Mouse (Mus musculus) heart, embryonic 16.5 days (tissue): ENCODE data around the gene Akr1b10. TPM values are rescaled to one million over a fixed set of nuclear protein-coding genes. Genes with fewer than 3 reads are reported as not detected.
"Not testable (repeated sequence)": the region's sequence is repeated elsewhere in the genome, so short reads cannot be mapped to it uniquely, and the experiment has no call there.

Experiments
- ATAC-seq: fragments of 200-750 bp; cut with Nextera tagmentation; replicated peaks from 2 replicates; pipeline ENCODE4 v1.8.0; 2017; ENCODE audit warnings: moderate number of reproducible peaks; ENCODE audit not compliant: insufficient read depth, low FRiP score; ENCODE audit errors: extremely low read depth
- H3K27ac ChIP-seq: fragments of 300-500 bp; sonication (generic); 2 replicates; pipeline ENCODE4 v1.5.1; 2014; ENCODE audit warnings: mild to moderate bottlenecking, low read length, control low read depth, moderate library complexity
- H3K27me3 ChIP-seq: fragments of 300-500 bp; sonication (generic); 2 replicates; pipeline ENCODE4 v1.6.1; 2014; ENCODE audit warnings: low read length, mixed read lengths; ENCODE audit not compliant: control insufficient read depth, insufficient read depth
- H3K36me3 ChIP-seq: fragments of 300-500 bp; sonication (generic); 2 replicates; pipeline ENCODE4 v1.6.1; 2014; ENCODE audit not compliant: control insufficient read depth, insufficient read depth
- H3K4me1 ChIP-seq: fragments of 300-500 bp; sonication (generic); 2 replicates; pipeline ENCODE4 v1.6.1; 2014; ENCODE audit warnings: low read length, mixed read lengths; ENCODE audit not compliant: control insufficient read depth, insufficient read depth
- H3K4me2 ChIP-seq: fragments of 300-500 bp; sonication (generic); 2 replicates; pipeline ENCODE4 v1.6.1; 2014; ENCODE audit warnings: low read depth, mild to moderate bottlenecking, control low read depth, low read length
- H3K4me3 ChIP-seq: fragments of 300-500 bp; sonication (generic); 2 replicates; pipeline ENCODE4 v1.5.1; 2014; ENCODE audit warnings: mild to moderate bottlenecking, control low read depth, low read length
- H3K9ac ChIP-seq: fragments of 300-500 bp; sonication (generic); 2 replicates; pipeline ENCODE4 v1.6.1; 2014; ENCODE audit warnings: low read length, control low read depth
- H3K9me3 ChIP-seq: fragments of 300-500 bp; sonication (generic); replicated peaks from 2 replicates; pipeline ENCODE4 v1.6.1; 2016; ENCODE audit warnings: low read length; ENCODE audit not compliant: control insufficient read depth
- WGBS: fragments of 180-500 bp; shearing (Covaris S2); extraction: QIAGEN DNeasy Blood & Tissue Kit; methylation state at CpG from one replicate; pipeline ENCODE4 v1.1.7; 2014; 5-methylcytosine and 5-hydroxymethylcytosine counted together
- polyA plus RNA-seq: library from polyadenylated mRNA; unstranded; fragments of >200 nt; fragmentation: Nextera tagmentation; extraction: Ambion mirVana; gene quantifications from 2 replicates; pipeline ENCODE4 v1.2.1, GENCODE M21; 2015

Akr1b10 gene
- polyA plus RNA-seq, 1 experiment from 2014 or later, result 68.3 TPM

DNA sequence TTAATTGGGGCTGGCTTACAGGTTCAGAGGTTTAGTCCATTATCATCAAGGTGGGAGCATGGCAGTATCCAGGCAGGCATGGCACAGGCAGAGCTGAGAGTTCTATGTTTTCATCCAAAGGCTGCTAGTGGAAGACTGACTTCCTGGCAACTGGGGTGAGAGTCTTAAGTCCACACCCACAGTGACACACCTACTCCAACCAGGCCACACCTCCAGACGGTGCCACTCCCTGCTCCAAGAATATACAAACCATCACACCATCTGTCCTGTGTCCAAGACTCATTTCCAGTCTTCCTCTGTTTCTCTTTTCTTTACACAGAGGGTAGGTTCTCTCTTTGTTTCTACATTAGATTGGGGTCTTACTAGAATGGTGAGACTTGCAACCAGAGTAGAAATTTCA is 29.4 kb downstream of the Akr1b10 start:
- H3K4me3 ChIP-seq, H3K4me1 ChIP-seq, H3K27me3 ChIP-seq, H3K4me2 ChIP-seq, H3K9me3 ChIP-seq, H3K36me3 ChIP-seq, ATAC-seq, H3K9ac ChIP-seq, H3K27ac ChIP-seq: not testable (repeated sequence)
- 46% methylated on average over 1 of the region's 1 CpGs for WGBS

DNA sequence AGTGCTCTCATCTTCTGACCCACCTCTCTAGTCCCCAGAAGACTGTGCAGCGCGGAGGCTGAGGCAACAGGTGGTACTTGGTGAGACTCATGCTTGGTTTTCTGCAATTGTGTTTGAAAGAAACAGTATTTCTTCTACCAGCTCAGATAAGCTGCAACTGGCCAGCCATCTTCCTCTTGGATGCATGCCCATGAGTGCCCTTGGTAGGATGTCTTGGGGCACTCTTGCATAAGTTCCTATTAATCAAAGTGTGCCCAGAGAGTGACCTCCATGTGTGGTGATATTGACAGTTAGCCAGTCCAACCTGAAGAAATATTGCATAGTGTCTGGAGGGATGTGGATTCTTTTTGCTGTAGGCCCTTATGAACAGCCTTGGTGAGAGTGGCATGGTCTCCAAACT is 32.5 kb downstream of the Akr1b10 start:
- whole genome bisulfite sequencing, result 95% methylated on average over 2 of the region's 2 CpGs
- Histone ChIP-seq H3K4me1 (no peaks in the 10 kb centered on the region), H3K4me3 (no peak overlapping the region), H3K9ac (no peak overlapping the region), H3K27ac (no peak overlapping the region), H3K27me3 (no peaks in the 10 kb centered on the region), H3K36me3 (no peaks in the 10 kb centered on the region), H3K9me3 (no peaks in the 10 kb centered on the region), H3K4me2 (no peak overlapping the region)
- ATAC-seq, result no peak

- no peaks in the 10 kb centered on the region for H3K9me3 ChIP-seq
- H3K36me3 ChIP-seq, result no peaks in the 10 kb centered on the region
- no peaks in the 10 kb centered on the region for H3K27me3 ChIP-seq
- H3K9ac ChIP-seq, result no peak overlapping the region
- H3K4me2 ChIP-seq, result no peak overlapping the region
- ATAC-seq, result no peak
- no peaks in the 10 kb centered on the region for H3K4me1 ChIP-seq
- no peak overlapping the region for H3K27ac ChIP-seq
- no peak overlapping the region for H3K4me3 ChIP-seq
Measured at GRCm38 (mm10) chr6:34419071-34419470, 35.1 kb downstream of the Akr1b10 start.

DNA sequence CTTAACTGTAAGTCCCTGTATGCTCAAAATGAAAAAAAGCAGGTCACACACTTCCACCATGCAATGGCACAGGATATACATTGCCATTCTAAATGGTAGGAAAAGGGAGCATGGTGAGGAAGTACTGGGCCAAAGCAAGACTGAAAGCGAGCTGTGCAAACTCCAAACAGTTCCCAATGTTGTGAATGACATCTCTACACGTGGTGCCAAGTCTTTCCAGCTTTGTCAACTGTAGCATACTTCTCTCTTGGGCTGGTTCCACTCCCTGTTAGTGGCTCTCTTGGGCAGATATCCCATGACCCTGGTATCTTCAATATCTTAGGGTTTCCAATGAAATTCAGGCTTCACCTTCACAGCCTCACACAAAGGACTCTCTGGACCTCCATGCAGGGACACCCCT is 55.0 kb downstream of the Akr1b10 start:
- Histone ChIP-seq H3K27ac (no peak overlapping the region), H3K4me1 (no peaks in the 10 kb centered on the region), H3K36me3 (no peaks in the 10 kb centered on the region), H3K4me3 (no peak overlapping the region), H3K9ac (no peak overlapping the region), H3K4me2 (no peak overlapping the region), H3K9me3 (no peaks in the 10 kb centered on the region), H3K27me3 (no peaks in the 10 kb centered on the region)
- WGBS, result 42% methylated on average over 2 of the region's 2 CpGs
- no peak for ATAC-seq

GRCm38 (mm10) chr6:34441556-34442257 is 57.7 kb downstream of the Akr1b10 start:
- Histone ChIP-seq H3K4me2 (no peak overlapping the region), H3K27me3 (no peaks in the 10 kb centered on the region), H3K4me3 (no peak overlapping the region), H3K36me3 (no peaks in the 10 kb centered on the region), H3K9ac (no peak overlapping the region), H3K27ac (no peak overlapping the region), H3K9me3 (no peaks in the 10 kb centered on the region), H3K4me1 (no peaks in the 10 kb centered on the region)
- ATAC-seq, result no peak
- 52% methylated on average over 9 of the region's 9 CpGs for WGBS

DNA sequence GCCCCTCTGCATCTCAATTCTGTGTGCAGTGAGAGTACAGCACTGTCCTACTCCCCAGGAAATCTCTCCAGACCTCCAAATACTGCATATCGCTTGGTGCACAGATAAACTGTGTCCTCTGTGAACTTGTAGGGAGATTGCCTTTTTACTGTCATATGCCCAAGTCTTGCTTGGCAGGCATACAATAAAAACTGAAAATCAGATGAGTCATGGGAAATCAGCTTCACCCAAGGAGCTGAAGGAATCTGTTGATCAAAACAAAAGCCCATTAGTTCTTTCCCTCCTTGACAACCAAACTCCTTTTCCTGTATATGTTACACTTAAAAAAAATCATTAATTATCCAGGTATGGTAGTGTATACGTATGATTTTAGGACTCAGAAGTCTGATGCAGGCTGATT is 59.8 kb downstream of the Akr1b10 start:
- Histone ChIP-seq H3K4me1 (no peaks in the 10 kb centered on the region), H3K4me3 (no peak overlapping the region), H3K9ac (no peak overlapping the region), H3K27ac (no peak overlapping the region), H3K36me3 (no peaks in the 10 kb centered on the region), H3K27me3 (no peaks in the 10 kb centered on the region), H3K9me3 (no peaks in the 10 kb centered on the region), H3K4me2 (no peak overlapping the region)
- ATAC-seq, result no peak
- 67% methylated on average over 2 of the region's 2 CpGs for WGBS

Other genes starting within 250 kb of the Akr1b10 start
- 34.2 and 36.0 TPM in 2 replicates for gene Slc35b4, start 207.1 kb upstream of the Akr1b10 start, polyA plus RNA-seq
- 163 and 172 TPM in 2 replicates for gene Akr1b3, start 66.7 kb upstream of the Akr1b10 start, polyA plus RNA-seq
- gene Akr1b8, start 30.1 kb upstream of the Akr1b10 start, polyA plus RNA-seq, result 7.0 and 7.2 TPM in 2 replicates
- 0.15 and 0.21 TPM in 2 replicates for gene Akr1b7, start 28.1 kb downstream of the Akr1b10 start, polyA plus RNA-seq
- 89.2 and 96.2 TPM in 2 replicates for gene Bpgm, start 92.0 kb downstream of the Akr1b10 start, polyA plus RNA-seq
- 122 and 138 TPM in 2 replicates for gene Cald1, start 214.3 kb downstream of the Akr1b10 start, polyA plus RNA-seq